Mouse (Mus musculus) v-Abl transformed pro-B cells (cell line): ENCODE measurements at regions not wholly inside any gene's neighbourhood (a gene's known extent, or its start where the extent isn't known, plus 50 kb on each side); places are given as distances from the start of the nearest gene placed in this dataset.

Source experiments
- in situ Hi-C, 2 experiments: fragments of 400-800 bp; cut with MboI; formaldehyde crosslinking; loops; one replicate each; pipeline ENCODE4 v1.15.1; 2025; ENCODE audit not compliant: unreplicated experiment in 2 of 2

GRCm38 (mm10) chr6:98178005-98178404, 164.5 kb downstream of the Gm765 start:
- in situ Hi-C loops, result no loop called here

DNA sequence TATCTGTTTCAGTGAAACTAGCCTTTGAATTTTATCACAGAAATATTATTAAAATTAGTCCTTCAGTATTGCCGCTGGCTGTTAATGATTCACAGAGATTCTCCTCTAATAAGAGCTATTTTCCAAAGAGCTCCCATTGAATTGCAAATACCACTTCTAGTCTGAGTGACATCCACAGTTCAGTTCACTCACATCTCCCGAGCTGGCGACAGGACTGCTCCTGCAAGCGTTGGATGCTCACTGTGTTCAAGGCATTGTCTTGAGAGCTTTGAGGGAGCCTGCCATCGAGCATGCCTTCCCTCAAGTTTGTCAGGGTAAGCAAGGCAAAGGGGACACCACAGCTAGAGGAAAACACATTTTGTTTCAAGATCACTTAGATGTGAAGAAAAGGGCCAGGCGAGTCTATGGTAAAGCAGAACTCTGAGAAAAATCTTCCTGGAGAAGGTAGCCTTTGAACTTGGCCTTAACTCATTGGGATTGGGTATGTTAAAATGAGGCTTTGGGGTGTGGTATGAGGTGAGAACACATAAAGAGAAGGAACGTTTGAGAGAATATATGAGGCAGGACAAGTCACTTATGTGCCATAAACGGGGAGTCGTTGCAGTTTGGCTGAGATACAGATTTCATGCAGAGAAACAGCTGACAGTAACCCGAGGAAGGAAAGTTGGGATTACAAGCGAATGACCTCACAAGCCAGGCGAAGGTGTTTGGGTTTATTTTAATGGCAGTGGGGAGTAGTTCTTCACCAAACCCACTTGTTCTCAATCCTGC, 193.3 kb downstream of the Gm765 start:
- in situ Hi-C loops, result no loop called here

- in situ Hi-C loops, result no loop called here
These were observed 194.7 kb downstream of the Gm765 start for GRCm38 (mm10) chr6:98147855-98148254.

DNA sequence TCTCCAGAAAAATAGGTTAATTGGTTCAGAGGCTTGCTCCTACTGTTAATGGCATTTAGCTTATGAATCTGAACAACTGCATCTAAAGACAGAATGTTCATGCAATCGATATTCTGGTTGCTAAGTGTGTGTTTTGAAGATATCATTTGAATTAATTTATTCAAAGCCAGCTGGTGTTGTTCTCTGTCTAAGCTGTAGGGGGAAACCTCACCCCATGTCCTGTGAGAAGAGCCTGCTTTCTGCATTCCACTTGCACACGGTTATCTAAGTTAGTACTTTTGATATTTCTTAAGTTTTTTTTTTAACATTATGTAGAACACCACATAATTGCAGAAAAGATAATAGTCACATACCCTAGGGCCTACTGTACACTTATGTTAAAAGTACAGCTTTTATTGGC, 209.6 kb downstream of the Gm765 start:
- in situ Hi-C loops, result no loop called here

GRCm38 (mm10) chr6:98125434-98125833, 217.1 kb downstream of the Gm765 start:
- in situ Hi-C loops, result no loop called here

DNA sequence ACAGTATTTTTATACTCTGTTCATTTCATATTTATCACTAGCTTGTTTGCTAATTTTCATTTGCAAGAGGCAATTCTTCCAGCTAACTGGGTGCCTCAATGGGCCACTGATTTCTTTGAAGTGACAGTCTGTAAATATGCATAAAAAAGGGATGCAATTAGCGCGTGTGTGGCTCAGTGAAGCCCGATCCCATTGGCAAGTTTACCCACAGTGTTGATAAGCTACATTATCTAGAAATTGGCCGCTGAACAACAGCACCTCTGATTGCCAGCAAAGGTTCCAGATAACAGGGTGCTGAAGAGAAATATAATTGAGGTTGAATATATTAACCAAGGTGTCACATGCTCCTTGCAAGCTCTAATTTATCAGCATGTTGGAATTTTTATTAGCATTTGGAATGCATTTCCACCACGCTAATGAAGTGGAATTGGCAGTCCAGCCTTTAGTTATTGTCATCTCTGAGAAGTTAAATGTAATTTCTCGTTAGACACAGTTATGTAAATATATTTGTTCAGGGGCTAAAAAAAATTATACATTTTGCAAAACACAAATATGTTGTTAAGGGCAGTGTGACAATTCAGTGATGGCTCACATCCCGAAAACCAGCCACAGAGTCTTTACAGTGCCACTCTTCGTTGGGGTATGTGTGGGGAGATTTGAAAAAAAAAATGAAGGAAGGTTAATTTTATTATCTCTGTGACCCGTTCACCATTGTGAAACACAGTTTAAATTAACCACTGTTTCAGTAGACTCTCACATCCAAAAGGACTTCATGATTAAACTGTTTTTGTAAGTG, 224.0 kb downstream of the Gm765 start:
- in situ Hi-C loops, result loop anchor here (25.0 kb wide), 3 partner anchors 394 to 1669 kb away; partner anchors contain the start of gene Gpr27 (in 1 of the 2)

GRCm38 (mm10) chr6:98114327-98115134, 228.0 kb downstream of the Gm765 start:
- in situ Hi-C loops, result loop anchor here (25.0 kb wide), 3 partner anchors 398 to 1673 kb away; partner anchors contain the start of gene Gpr27 (in 1 of the 2)

GRCm38 (mm10) chr6:98113708-98114107, 228.8 kb downstream of the Gm765 start:
- in situ Hi-C loops, result loop anchor here (25.0 kb wide), 3 partner anchors 399 to 1674 kb away; partner anchors contain the start of gene Gpr27 (in 1 of the 2)

DNA sequence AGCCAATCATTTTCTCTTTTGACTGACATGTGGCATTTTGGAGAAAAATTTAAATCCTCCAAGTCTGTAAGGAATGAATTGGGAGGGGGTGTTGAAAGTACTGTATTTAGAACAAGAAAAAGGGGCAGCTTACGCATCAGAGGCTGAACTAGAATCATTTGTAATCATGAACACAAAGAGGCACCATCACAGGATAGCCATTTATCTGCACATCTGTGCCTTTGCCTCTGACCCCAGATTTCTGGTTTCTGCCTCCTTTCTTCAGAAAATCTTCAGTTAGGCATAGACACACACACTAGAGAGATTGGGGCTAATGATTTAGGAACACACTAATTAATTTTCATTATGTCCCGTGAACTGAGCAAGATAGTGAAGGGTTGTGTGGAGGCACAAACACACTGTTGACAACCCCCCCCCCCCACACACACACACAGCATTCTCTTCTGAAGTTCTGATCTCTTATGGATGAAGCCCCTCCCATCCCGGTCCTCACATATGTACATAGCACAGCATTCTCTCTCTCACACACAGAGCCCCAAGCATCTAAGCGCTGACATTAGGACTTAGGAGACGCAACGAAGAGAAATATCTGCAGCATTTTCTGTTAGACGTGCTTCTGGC, 229.9 kb downstream of the Gm765 start:
- in situ Hi-C loops, result loop anchor here (25.0 kb wide), 3 partner anchors 400 to 1675 kb away; partner anchors contain the start of gene Gpr27 (in 1 of the 2)

DNA sequence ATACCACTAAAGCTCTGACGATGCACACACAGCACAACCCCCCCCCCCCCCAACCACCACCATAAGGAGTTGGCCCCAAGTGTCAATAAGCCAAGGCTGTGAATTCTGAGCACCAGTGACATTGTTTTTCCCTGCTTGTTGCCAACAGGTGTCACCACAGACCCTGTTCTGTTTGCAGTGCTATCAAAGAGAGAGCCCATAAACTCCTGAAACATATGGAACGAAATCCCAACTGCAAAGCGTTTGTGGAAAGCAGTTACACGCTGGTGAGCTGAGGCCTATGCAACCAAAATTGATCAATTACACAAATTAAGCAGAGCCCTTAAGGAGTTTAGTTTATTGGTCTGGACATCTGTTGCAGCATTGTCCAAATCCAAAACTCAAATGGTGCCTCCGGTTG, 235.4 kb downstream of the Gm765 start:
- in situ Hi-C loops, result loop anchor here (5.0 to 25.0 kb wide), 6 partner anchors 405 to 1680 kb away; partner anchors contain the start of gene Gpr27 (in 1 of the 2)

DNA sequence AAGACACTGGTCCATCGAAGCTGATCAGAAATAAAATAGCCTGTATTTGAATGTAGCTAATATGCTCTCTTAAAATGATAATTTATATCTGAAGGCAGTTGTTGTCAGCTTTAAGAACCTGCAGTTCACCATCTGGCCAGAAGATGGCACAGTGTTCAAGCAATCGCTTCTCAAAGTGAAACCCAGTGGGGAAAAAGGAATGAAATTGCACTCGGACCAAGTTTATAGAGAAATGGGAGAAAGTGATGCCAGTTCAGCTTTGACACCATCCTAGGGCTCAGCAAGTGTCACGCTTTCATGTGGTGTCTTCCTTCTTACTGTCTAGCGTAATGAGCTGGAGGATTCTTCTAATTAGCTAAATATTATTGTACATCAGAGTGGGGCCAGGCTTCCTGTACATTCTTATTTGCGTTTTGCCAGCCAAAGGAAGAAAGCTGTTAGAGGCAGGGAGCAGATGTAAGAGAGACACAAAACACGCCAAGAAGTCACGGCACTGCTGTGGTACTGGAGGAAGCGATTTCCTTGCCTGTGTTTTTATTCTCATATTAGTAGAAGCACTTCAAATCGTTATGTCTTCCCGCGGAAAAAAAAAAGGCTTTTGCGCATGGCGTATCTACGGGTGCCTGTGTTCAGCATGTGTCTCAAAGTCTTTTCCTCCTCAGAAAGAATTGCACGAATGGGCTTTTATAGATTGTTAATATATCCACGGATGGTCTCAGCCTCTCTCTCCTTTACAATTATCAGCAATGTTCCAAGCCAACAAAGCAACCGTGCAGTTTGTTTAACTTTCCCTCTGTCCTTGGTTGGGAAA, 237.1 kb downstream of the Gm765 start:
- in situ Hi-C loops, result loop anchor here (5.0 to 25.0 kb wide), 6 partner anchors 407 to 1682 kb away; partner anchors contain the start of gene Gpr27 (in 1 of the 2)

- in situ Hi-C loops, result loop anchor here (10.0 to 25.0 kb wide), 4 partner anchors 408 to 1683 kb away; partner anchors contain the start of gene Gpr27 (in 1 of the 2)
These were observed 238.1 kb downstream of the Gm765 start for GRCm38 (mm10) chr6:98104432-98104831.

GRCm38 (mm10) chr6:98101023-98101422, 241.5 kb downstream of the Gm765 start:
- in situ Hi-C loops, result loop anchor here (10.0 to 25.0 kb wide), 4 partner anchors 411 to 1686 kb away; partner anchors contain the start of gene Gpr27 (in 1 of the 2)

- in situ Hi-C loops, result no loop called here
These were observed 243.4 kb downstream of the Gm765 start for GRCm38 (mm10) chr6:98099126-98099525.

DNA sequence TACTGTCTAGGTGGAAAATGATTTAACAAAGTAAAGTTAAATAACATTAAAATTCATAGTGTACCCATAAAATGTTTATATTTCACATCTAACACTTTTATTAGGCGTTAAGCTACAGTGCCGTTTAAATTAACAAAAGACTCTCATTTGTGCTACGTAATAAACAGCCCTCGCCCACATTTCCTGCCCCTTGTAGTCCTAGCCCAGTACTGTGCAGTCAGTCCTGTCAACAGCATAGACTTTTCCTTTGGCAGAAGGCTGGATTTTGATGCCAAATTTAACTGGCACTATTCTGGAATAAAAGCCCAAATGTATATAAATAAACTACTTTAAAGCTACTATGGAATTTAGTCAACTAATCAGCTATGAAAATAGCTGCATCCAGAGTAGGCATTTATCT, 247.3 kb downstream of the Gm765 start:
- in situ Hi-C loops, result no loop called here

DNA sequence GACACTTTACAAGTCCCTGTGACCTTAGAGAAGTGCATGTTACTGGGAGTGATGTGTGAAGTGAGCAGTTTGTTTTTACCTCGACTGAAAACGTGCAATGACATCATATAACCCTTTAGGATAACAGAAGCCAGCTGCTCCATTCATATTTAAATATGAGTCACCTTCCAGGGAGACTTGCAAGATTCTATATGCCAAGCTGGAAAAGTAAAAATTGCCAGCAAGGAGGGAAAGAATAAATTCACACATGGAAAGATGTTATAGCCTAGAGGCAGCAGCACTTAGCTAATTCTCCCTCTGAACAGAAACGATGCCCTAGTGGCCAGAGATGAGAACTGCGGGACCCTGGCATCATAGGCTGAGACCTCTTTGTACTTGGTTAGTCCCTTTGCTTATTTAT, 253.4 kb downstream of the Gm765 start:
- in situ Hi-C loops, result no loop called here

GRCm38 (mm10) chr6:98080076-98080475, 262.5 kb downstream of the Gm765 start:
- in situ Hi-C loops, result no loop called here
